Mouse (Mus musculus) cerebral cortex, adult 2 months (tissue): ENCODE measurements around the gene Apoe.

Experiments used
- WGBS: fragments of 180-500 bp; shearing (Covaris S2); methylation state at CpG from one replicate; pipeline ENCODE4 v1.1.7; 2018; 5-methylcytosine and 5-hydroxymethylcytosine counted together

Apoe gene

DNA sequence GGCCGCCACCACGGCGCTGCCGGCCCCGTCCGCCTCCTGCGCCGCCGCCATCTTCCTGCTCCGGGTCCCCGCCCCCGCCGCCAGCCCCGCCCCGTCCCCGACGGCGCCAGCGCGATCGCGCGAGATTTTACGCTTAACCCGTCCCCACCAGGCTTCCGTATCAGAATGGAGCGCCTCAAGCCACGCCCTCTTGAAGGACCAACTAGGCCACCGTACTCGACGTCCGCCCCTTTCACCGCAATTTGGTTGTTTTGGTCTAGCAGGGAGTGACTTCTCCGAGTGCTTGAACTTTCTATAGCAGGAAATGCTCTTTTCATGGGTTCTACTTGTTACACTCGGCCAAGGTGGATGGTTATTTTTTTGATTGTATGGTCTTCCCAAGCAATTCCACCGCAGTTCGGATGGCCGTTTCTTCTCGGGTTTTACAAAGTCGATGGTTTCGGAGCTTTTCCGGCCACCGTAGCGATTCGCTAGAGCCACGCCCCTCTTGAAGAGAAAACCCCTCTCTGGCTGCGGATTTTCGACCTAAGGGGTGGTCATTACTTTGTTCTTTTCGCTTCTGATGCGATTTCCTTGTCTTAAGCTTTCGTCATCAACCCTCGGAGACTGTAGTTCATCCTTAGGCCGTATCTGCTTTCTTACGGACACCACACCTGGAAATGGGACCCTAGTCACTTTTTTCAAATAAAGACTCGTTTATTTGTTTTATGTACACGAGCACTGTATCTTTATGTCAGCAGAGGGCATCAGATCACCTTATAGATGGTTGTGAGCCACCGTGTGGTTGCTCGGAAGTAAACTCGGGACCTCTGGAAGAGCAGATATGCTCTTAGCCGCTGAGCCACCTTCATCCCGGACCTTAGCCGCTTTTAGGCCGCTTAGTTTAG, 33.8 kb downstream of the Apoe start, which contains the start of gene Clptm1:
Clptm1 (minus strand) TSS at position 79 of the 887 bp plus-strand sequence.
- WGBS = under 1% methylated on average over 63 of the region's 63 CpGs

- under 1% methylated on average over 37 of the region's 37 CpGs for WGBS
Observed at GRCm38 (mm10) chr7:19664455-19664954, 34.5 kb downstream of the Apoe start.

GRCm38 (mm10) chr7:19663940-19664339, 35.0 kb downstream of the Apoe start:
- WGBS = 7% methylated on average over 8 of the region's 8 CpGs

- 76% methylated on average over 2 of the region's 2 CpGs for WGBS
Observed at GRCm38 (mm10) chr7:19652614-19653013, 46.4 kb downstream of the Apoe start.

DNA sequence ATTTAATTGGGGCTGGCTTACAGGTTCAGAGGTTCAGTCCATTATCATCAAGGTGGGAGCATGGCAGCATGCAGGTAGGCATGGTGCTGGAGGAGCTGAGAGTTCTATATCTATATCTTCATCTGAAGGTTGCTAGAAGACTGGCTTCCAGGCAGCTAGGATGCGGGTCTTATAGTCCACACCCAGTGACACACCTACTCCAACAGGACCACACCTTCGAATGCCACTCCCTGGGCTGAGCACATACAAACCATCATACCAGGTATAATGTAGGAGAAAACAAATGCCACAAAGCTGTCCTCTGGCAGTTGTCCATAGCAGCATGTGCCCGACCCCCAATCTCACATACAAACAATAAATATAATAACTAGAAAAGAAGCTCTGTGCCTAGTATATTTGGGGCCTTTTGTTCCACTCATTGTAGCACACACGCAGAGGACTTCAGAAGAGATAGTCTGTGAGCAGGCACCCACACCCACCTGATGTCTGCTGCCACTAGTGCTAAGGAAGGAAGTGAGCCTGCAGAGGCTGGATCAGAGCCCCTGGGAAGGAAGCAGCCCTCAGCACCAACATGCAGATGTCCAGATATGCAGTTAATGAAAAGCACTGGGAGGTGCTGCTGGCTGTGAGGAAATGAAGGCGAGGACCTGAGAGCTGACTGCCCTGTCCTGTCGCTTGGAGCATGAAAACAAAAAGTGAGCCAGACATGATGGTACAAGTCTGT, 47.8 kb downstream of the Apoe start:
- 68% methylated on average over 6 of the region's 6 CpGs for WGBS
